ENCODE assay signal across 19 mouse cellular contexts in the genomic region with DNA sequence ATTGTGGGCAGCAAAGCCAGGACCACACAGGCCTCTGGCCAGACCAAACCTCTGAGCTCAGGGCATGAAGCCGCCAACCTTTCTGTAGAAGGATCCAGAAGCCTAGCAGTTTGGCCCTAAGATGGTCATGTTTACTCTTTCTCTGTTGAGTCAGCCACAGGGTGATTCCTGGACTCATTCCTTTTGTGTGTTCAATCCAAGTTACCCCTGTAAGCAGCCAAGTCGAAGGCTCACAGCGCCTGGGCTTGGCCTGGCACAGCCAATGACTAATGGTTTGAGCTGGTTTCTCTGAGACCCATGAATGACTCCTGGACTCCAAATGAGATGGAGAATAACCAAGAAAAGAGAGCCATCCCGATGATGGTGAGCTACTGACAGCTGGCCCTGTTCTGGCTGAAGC. TPM values are rescaled to one million over a fixed set of nuclear protein-coding genes. Genes with fewer than 3 reads are reported as not detected.
"Had no signal": no experiment of that assay in that cellular context is flagged by ENCODE, and none has a peak within 500 bp of the region (broad histone marks: within the 10 kb centered on the region; RNA-seq: fewer than 3 reads in every experiment).

No protein-coding gene starts in this region.

- H3K27me3 ChIP-seq: limb, embryonic 15.5 days; neural tube, embryonic 12.5 days; neural tube, embryonic 15.5 days had no signal

- H3K4me1 ChIP-seq: limb, embryonic 12.5 days; neural tube, embryonic 12.5 days; neural tube, embryonic 15.5 days had no signal

- H3K27ac ChIP-seq: limb, embryonic 12.5 days; limb, embryonic 15.5 days; liver, embryonic 14.5 days; neural tube, embryonic 12.5 days; neural tube, embryonic 15.5 days had no signal

- H3K36me3 ChIP-seq: limb, embryonic 12.5 days; limb, embryonic 15.5 days; neural tube, embryonic 12.5 days; neural tube, embryonic 15.5 days had no signal

- DNase-seq: kidney, adult 18-20 months; kidney, adult 9 months; kidney, postnatal 25 days; left cerebral cortex, postnatal 4 days; liver, postnatal 0 days; lung, embryonic 14.5 days; lung, postnatal 4 days; midbrain, embryonic 14.5 days; right cerebral cortex, adult 18-20 months; right cerebral cortex, postnatal 25 days; thymus, adult 2 months; thymus, postnatal 14 days had no signal

- H3K4me3 ChIP-seq: limb, embryonic 12.5 days; limb, embryonic 15.5 days; neural tube, embryonic 12.5 days; neural tube, embryonic 15.5 days had no signal

RNA-seq across cellular contexts. Expression of a gene that starts 15.3 kb away (rescaled TPM):
- total RNA-seq: megakaryocyte progenitor cell, adult 5-6 weeks; megakaryocyte-erythroid progenitor cell, adult 5-6 weeks had no signal
- polyA plus RNA-seq: lung, embryonic 14.5 days had no signal
